Mouse (Mus musculus) embryonic facial prominence, embryonic 11.5 days (tissue): ENCODE data around the gene Mapk13. TPM values are rescaled to one million over a fixed set of nuclear protein-coding genes. Genes with fewer than 3 reads are reported as not detected.
"Not testable (repeated sequence)": the region's sequence is repeated elsewhere in the genome, so short reads cannot be mapped to it uniquely, and the experiment has no call there.

Experiments
- ATAC-seq: fragments of 200-750 bp; cut with Nextera tagmentation; replicated peaks from 2 replicates; pipeline ENCODE4 v1.8.0; 2017; ENCODE audit warnings: low read depth; ENCODE audit not compliant: insufficient number of reproducible peaks, low FRiP score, low TSS enrichment
- DNase-seq: peaks from one replicate; pipeline ENCODE4 v3.0.0-alpha.2; 2015; ENCODE audit warnings: low spot score
- H3K27ac ChIP-seq: fragments of 300-500 bp; sonication (generic); replicated peaks from 2 replicates; pipeline ENCODE4 v1.5.1; 2014; ENCODE audit warnings: mild to moderate bottlenecking, low read depth, low read length, control low read depth
- H3K27me3 ChIP-seq: fragments of 300-500 bp; sonication (generic); 2 replicates; pipeline ENCODE4 v1.6.1; 2014; ENCODE audit warnings: mild to moderate bottlenecking, low read length, moderate library complexity, mixed read lengths; ENCODE audit not compliant: control insufficient read depth, insufficient read depth
- H3K36me3 ChIP-seq: fragments of 300-500 bp; sonication (generic); replicated peaks from 2 replicates; pipeline ENCODE4 v1.6.1; 2014; ENCODE audit warnings: low read depth, mild to moderate bottlenecking, low read length, moderate library complexity, mixed read lengths; ENCODE audit not compliant: control insufficient read depth, insufficient read depth
- H3K4me1 ChIP-seq: fragments of 300-500 bp; sonication (generic); 2 replicates; pipeline ENCODE4 v1.6.1; 2014; ENCODE audit warnings: low read length, mixed read lengths; ENCODE audit not compliant: control insufficient read depth, insufficient read depth
- H3K4me2 ChIP-seq: fragments of 300-500 bp; sonication (generic); 2 replicates; pipeline ENCODE4 v1.6.1; 2014; ENCODE audit warnings: low read depth, mild to moderate bottlenecking, control low read depth, low read length, moderate library complexity
- H3K4me3 ChIP-seq: fragments of 300-500 bp; sonication (generic); 2 replicates; pipeline ENCODE4 v1.5.1; 2014; ENCODE audit warnings: low read depth, low read length, control low read depth
- H3K9ac ChIP-seq: fragments of 300-500 bp; sonication (generic); replicated peaks from 2 replicates; pipeline ENCODE4 v1.6.1; 2014; ENCODE audit warnings: mild to moderate bottlenecking, control low read depth, low read length
- H3K9me3 ChIP-seq: fragments of 300-500 bp; sonication (generic); replicated peaks from 2 replicates; pipeline ENCODE4 v1.6.1; 2016; ENCODE audit warnings: mild to moderate bottlenecking, low read length, inconsistent platforms, mixed read lengths; ENCODE audit not compliant: control insufficient read depth
- WGBS: fragments of 180-500 bp; shearing (Covaris S2); extraction: QIAGEN DNeasy Blood & Tissue Kit; methylation state at CpG from one replicate; pipeline ENCODE4 v1.1.7; 2014; 5-methylcytosine and 5-hydroxymethylcytosine counted together
- polyA plus RNA-seq: library from polyadenylated mRNA; unstranded; fragments of >200 nt; fragmentation: Nextera tagmentation; extraction: Ambion mirVana; gene quantifications from 2 replicates; pipeline ENCODE4 v1.2.1, GENCODE M21; 2014

The Mapk13 gene
- polyA plus RNA-seq, 1 experiment from 2014 or later, result 10.3 TPM

DNA sequence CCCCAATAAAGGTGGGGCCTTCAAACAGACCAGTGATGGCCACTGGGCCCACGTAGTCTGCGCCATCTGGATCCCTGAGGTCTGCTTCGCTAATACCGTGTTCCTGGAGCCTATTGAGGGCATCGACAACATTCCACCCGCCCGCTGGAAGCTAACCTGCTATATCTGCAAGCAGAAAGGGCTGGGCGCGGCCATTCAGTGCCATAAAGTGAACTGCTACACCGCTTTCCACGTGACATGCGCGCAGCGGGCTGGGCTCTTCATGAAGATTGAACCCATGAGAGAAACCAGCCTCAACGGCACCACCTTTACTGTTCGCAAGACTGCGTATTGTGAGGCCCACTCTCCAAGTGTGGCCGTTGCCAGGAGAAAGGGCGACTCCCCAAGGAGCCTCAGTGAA lies 37.7 kb downstream of the Mapk13 start:
- no peaks in the 10 kb centered on the region for H3K27me3 ChIP-seq
- no peaks in the 10 kb centered on the region for H3K9me3 ChIP-seq
- no peaks in the 10 kb centered on the region; the same call in 1 of the 2 replicates for H3K4me1 ChIP-seq
- no peak for ATAC-seq
- no peak overlapping the region for H3K27ac ChIP-seq
- no peak for DNase-seq
- H3K4me2 ChIP-seq, result no peak overlapping the region
- H3K4me3 ChIP-seq, result no peak overlapping the region
- H3K9ac ChIP-seq, result no peak overlapping the region
- H3K36me3 ChIP-seq, result peaks cover 7% of the 10 kb centered on the region
- 96% methylated on average over 19 of the region's 19 CpGs for WGBS

GRCm38 (mm10) chr17:28808714-28809113 lies 39.6 kb downstream of the Mapk13 start:
- H3K4me1 ChIP-seq, result no peaks in the 10 kb centered on the region
- no peak overlapping the region for H3K4me3 ChIP-seq
- DNase-seq (no peak), ATAC-seq (no peak)
- H3K27me3 ChIP-seq, result no peaks in the 10 kb centered on the region
- H3K9me3 ChIP-seq, result no peaks in the 10 kb centered on the region
- no peak overlapping the region for H3K4me2 ChIP-seq
- WGBS, result 95% methylated on average over 8 of the region's 8 CpGs
- H3K9ac ChIP-seq, result no peak overlapping the region
- peaks cover 16% of the 10 kb centered on the region for H3K36me3 ChIP-seq
- H3K27ac ChIP-seq, result no peak overlapping the region

DNA sequence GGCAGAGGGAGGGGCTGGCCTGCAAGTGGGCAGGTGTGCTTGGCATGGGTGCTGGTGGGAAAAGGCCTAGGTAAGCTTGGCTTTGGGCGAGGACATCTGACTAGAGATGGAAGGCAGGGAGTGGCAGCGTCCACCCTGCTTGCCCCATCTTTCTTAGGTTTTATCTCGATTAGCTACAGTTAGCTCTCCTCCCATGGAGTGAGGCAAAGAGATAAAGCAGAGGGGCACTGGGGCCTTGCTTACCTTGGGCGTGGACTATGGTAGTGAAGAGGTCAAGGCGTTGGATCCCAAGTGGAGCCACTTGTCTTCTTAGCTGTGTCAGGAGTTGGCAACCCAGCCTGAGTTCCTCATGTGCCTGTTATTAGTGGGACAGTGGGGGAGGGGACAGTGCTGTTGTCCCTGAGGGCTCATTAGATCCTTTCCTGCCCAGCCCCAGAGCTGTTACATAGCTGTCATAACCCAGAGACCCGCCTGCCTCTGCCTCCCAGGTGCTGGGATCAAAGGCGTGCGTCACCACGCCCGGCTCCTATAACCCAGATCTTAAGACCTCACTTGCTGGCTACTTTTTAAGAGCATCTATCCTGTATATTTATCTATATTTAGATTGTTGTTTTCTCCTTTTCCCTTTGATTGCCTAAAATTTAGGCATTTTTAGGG lies 40.2 kb downstream of the Mapk13 start:
- no peak for ATAC-seq
- Histone ChIP-seq H3K4me2 (no peak overlapping the region), H3K36me3 (peaks cover 16% of the 10 kb centered on the region), H3K9me3 (no peaks in the 10 kb centered on the region), H3K27me3 (no peaks in the 10 kb centered on the region), H3K27ac (no peak overlapping the region), H3K4me1 (no peaks in the 10 kb centered on the region), H3K9ac (no peak overlapping the region), H3K4me3 (no peak overlapping the region)
- DNase-seq, result no peak
- 92% methylated on average over 10 of the region's 10 CpGs for WGBS

DNA sequence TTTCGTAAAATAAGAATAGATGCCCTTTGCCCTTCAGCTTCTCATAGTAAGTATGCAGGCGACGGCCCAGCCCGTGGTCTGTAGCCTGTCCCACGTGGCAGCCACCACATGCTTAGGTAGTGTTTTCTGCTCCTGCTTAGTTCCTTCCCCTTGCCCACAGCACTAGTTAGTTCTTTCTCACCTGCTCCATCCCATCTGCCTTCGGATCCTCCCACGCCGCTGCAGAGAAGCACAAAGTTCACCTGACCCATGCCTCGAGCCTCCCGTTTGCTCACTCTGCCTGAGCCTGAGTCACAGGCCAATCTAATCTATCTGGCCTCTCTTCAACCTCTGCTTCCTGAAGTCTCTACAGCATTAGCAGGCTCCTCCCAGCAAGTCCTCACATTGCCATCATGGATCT lies 43.2 kb downstream of the Mapk13 start:
- no peak for DNase-seq
- 92% methylated on average over 10 of the region's 10 CpGs for WGBS
- peaks cover 19% of the 10 kb centered on the region for H3K36me3 ChIP-seq

DNA sequence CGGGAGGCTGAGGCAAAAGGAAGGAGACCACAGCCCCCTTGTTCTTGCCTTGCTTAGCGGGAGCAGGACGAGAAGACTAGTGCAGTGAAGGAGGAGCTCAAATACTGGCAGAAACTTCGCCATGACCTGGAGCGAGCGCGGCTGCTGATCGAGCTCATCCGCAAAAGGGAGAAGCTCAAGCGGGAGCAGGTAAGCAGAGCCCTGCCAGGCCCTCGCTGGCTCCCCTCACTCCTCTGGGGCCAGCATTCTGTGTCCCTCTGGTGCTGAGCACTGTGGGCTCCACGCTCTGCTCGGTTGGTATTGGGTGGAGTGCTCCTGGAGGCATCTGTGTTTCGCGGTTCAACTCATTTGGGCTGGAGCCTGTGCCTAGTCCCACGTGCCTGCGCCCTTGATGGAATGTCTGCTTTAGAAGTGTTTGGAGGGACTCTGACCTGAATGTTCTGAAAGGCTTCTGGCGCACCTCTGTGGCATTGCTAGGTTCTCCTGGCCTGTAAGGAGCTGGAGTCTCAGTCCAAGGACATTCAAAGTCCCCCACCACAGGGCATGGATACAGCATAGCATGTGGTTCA lies 45.5 kb downstream of the Mapk13 start:
- DNase-seq (no peak), ATAC-seq (no peak)
- no peaks in the 10 kb centered on the region for H3K4me1 ChIP-seq
- H3K36me3 ChIP-seq, result peaks cover 26% of the 10 kb centered on the region
- no peak overlapping the region for H3K4me3 ChIP-seq
- no peaks in the 10 kb centered on the region for H3K27me3 ChIP-seq
- H3K9ac ChIP-seq, result no peak overlapping the region
- H3K4me2 ChIP-seq, result no peak overlapping the region
- 90% methylated on average over 18 of the region's 18 CpGs for WGBS
- H3K9me3 ChIP-seq, result no peaks in the 10 kb centered on the region
- no peak overlapping the region for H3K27ac ChIP-seq

More for the DNA sequence above, 43.2 kb downstream of the Mapk13 start:
- Histone ChIP-seq H3K4me1 (no peaks in the 10 kb centered on the region), H3K27me3 (no peaks in the 10 kb centered on the region), H3K4me3 (no peak overlapping the region), H3K9me3 (no peaks in the 10 kb centered on the region), H3K9ac (no peak overlapping the region), H3K27ac (no peak overlapping the region), H3K4me2 (no peak overlapping the region)
- ATAC-seq, result no peak

DNA sequence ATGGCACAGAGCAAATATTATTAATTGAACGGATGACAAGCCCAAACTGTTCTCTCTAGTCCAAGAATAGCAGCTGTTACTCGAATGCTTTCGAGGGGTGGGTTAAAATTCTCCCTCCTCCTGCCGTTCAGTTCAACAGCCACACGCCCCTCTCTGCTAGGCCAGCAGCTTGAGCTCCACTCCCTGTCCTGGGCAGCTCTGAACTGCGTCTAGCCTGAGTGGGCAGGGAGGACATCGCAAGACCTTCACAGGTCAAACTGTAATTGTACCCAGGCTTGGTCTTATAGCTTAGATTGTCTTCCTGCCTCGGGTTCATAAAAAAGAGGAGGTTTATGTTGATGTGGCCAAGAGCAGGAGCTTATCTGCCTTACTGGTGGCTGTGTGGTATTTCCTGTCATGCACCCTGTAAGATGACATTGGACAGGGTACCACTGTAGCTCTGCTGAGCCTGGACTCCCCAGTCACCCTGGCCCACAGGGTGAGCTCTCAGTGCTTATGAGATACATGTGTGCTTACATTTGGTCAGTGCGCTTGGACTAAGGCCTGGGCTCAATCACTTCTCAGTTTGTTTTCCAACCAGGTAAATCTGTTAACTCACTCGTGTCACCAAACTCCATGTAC lies 46.4 kb downstream of the Mapk13 start:
- WGBS, result 83% methylated on average over 10 of the region's 10 CpGs
- peaks cover 29% of the 10 kb centered on the region for H3K36me3 ChIP-seq
- no peaks in the 10 kb centered on the region for H3K4me1 ChIP-seq
- no peak overlapping the region for H3K27ac ChIP-seq
- DNase-seq (no peak), ATAC-seq (no peak)
- H3K9ac ChIP-seq, result no peak overlapping the region
- no peak overlapping the region for H3K4me3 ChIP-seq
- H3K4me2 ChIP-seq, result no peak overlapping the region
- no peaks in the 10 kb centered on the region for H3K9me3 ChIP-seq
- no peaks in the 10 kb centered on the region for H3K27me3 ChIP-seq

- H3K36me3 ChIP-seq, result peaks cover 27% of the 10 kb centered on the region
- H3K9ac ChIP-seq, H3K4me1 ChIP-seq, H3K4me2 ChIP-seq, H3K27me3 ChIP-seq, H3K27ac ChIP-seq, H3K4me3 ChIP-seq, ATAC-seq, DNase-seq, H3K9me3 ChIP-seq: not testable (repeated sequence)
- 95% methylated on average over 10 of the region's 10 CpGs for WGBS
Measured at GRCm38 (mm10) chr17:28816326-28816725, 47.2 kb downstream of the Mapk13 start.
